Mouse (Mus musculus) testis, adult 2 months (tissue): ENCODE measurements around the gene Itih1.

Experiments used
- CTCF ChIP-seq: fragments of 200-500 bp; IDR thresholded peaks from 2 replicates; pipeline ENCODE4 v1.5.1; 2012; ENCODE audit warnings: low read depth, mild to moderate bottlenecking, inconsistent platforms, low read length, moderate library complexity; ENCODE audit not compliant: control insufficient read depth, insufficient read depth, insufficient replicate concordance
- POLR2A ChIP-seq: fragments of 200-500 bp; IDR thresholded peaks from 2 replicates; pipeline ENCODE4 v1.6.1; 2012; ENCODE audit warnings: low read depth, mild to moderate bottlenecking, inconsistent platforms, low read length, moderate library complexity; ENCODE audit not compliant: control insufficient read depth

DNA sequence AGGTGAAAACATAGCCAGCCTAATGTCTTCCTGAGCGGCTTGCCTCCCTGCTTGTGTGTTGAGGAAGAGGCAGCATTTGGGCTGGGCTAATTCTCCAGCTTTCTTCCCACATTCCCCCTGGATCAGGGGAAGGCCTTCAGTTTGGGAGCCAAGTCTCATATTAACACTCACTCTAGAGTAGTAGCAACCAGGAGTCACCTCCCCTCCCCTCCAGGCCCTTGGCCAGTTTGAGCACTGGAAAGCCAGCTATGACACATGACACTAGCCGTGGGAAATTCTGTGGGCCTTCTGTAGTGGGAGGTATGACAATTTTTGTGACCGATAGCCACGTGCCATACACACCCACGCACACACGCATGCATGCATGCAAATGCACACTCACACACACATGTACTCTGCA, 37.1 kb downstream of the Itih1 start:
- TF ChIP-seq CTCF, result no peak
- TF ChIP-seq POLR2A, result no peak
